Mouse (Mus musculus) bone marrow macrophage, adult 2 months (primary cell): ENCODE results near the gene Uba2.

ENCODE experiments used
- CTCF ChIP-seq: IDR thresholded peaks from 2 replicates; pipeline ENCODE4 v1.5.1; 2012; ENCODE audit warnings: low read depth, mild to moderate bottlenecking, low read length, moderate library complexity
- POLR2A ChIP-seq: IDR thresholded peaks from 2 replicates; pipeline ENCODE4 v1.6.1; 2012; ENCODE audit warnings: mild to moderate bottlenecking, low read depth, low read length, borderline replicate concordance

DNA sequence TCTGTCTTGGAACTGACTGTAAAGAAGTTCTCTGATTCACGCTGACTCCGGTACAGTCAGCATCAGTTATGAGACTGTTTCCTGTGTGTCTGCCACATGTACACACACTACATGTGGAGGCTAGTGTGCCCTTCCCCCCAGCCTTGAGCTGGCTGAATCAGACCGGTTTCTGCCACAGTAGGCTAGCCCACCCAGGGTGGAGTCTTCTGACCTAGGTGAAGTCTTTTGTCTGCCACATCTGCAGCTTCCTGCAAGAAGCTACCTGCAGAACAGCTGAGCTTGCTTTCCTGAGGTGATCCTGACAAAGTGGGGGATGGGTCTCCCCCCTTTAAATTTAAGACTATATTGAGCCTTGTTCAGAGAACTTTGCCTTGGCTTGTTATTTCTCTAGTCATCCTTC lies at the start of gene Uba2:
- TF ChIP-seq CTCF: no peak
- no peak for TF ChIP-seq POLR2A
